Mouse (Mus musculus) megakaryocyte-erythroid progenitor cell, adult 5-6 weeks (primary cell): ENCODE results near the gene Mapk11. TPM values are rescaled to one million over a fixed set of nuclear protein-coding genes. Genes with fewer than 3 reads are reported as not detected.

Experiments used
- ATAC-seq: replicated peaks from 2 replicates; pipeline ENCODE4 v1.8.0; 2016; ENCODE audit warnings: mild to moderate bottlenecking, inconsistent platforms; ENCODE audit not compliant: severe bottlenecking, poor library complexity, low FRiP score, low TSS enrichment
- total RNA-seq, 2 experiments: library from RNA; stranded (forward) in 1 of 2; stranded (reverse) in 1 of 2; fragments of 200-1000, 215-1000 nt in 1 of 2; fragments of >200 nt in 1 of 2; fragmentation: Nextera tagmentation in 1 of 2; gene quantifications; 2 replicates each; pipeline ENCODE4 v1.2.3; 2014 to 2017

Gene Mapk11
- total RNA-seq, 2 experiments from 2014 or later = 0.11 to 3.5 TPM

GRCm38 (mm10) chr15:89175411-89176155 lies 26.2 kb upstream of the Mapk11 start:
- ATAC-seq = no peak

- no peak for ATAC-seq
Observed at GRCm38 (mm10) chr15:89174889-89175339, 25.5 kb upstream of the Mapk11 start.

- ATAC-seq = no peak
Observed at GRCm38 (mm10) chr15:89173906-89174214, 24.4 kb upstream of the Mapk11 start.

GRCm38 (mm10) chr15:89173024-89173905 lies 23.8 kb upstream of the Mapk11 start:
- no peak for ATAC-seq

- no peak for ATAC-seq
Observed at GRCm38 (mm10) chr15:89172276-89172935, 23.0 kb upstream of the Mapk11 start.

- no peak for ATAC-seq
Observed at GRCm38 (mm10) chr15:89171526-89172051, 22.2 kb upstream of the Mapk11 start.

- ATAC-seq = no peak
Observed at GRCm38 (mm10) chr15:89170102-89170501, 20.7 kb upstream of the Mapk11 start.

GRCm38 (mm10) chr15:89169431-89169830 lies 20.0 kb upstream of the Mapk11 start:
- ATAC-seq = no peak

- ATAC-seq = no peak
Observed at GRCm38 (mm10) chr15:89168922-89169321, 19.5 kb upstream of the Mapk11 start.

- ATAC-seq = no peak
Observed at GRCm38 (mm10) chr15:89165478-89165877, 16.1 kb upstream of the Mapk11 start.

GRCm38 (mm10) chr15:89161397-89161796 lies 12.0 kb upstream of the Mapk11 start:
- no peak for ATAC-seq

- no peak for ATAC-seq
Observed at GRCm38 (mm10) chr15:89158516-89158915, 9.1 kb upstream of the Mapk11 start.

GRCm38 (mm10) chr15:89157954-89158353 lies 8.5 kb upstream of the Mapk11 start:
- peak; percentile 77 for ATAC-seq

- no peak for ATAC-seq
Observed at GRCm38 (mm10) chr15:89152312-89152711, 2.9 kb upstream of the Mapk11 start.

GRCm38 (mm10) chr15:89150041-89150390 lies 588 bp upstream of the Mapk11 start:
- ATAC-seq = peak; percentile 79

GRCm38 (mm10) chr15:89148496-89149270 lies 745 bp downstream of the Mapk11 start:
- no peak for ATAC-seq

GRCm38 (mm10) chr15:89147895-89148294 lies 1.5 kb downstream of the Mapk11 start:
- ATAC-seq = no peak

- no peak for ATAC-seq
Observed at GRCm38 (mm10) chr15:89147456-89147855, 2.0 kb downstream of the Mapk11 start.

GRCm38 (mm10) chr15:89147024-89147423 lies 2.4 kb downstream of the Mapk11 start:
- no peak for ATAC-seq
